Mouse (Mus musculus) spleen, postnatal 10 days (tissue): ENCODE data around the gene Shisa8.
A peak's percentile ranks its signal among the peaks of the same experiment; 100 is the strongest.

ENCODE experiments used
- DNase-seq, 2 experiments: peaks; one replicate each; pipeline ENCODE4 v3.0.0; 2021 to 2022; ENCODE audit warnings: low spot score in 2 of 2

The Shisa8 gene

GRCm38 (mm10) chr15:82223251-82223650 is 10.6 kb upstream of the Shisa8 start:
- DNase-seq: no peak

- no peak for DNase-seq
Measured at GRCm38 (mm10) chr15:82221104-82221860, 8.7 kb upstream of the Shisa8 start.

GRCm38 (mm10) chr15:82220003-82220675 is 7.5 kb upstream of the Shisa8 start:
- DNase-seq: no peak

DNA sequence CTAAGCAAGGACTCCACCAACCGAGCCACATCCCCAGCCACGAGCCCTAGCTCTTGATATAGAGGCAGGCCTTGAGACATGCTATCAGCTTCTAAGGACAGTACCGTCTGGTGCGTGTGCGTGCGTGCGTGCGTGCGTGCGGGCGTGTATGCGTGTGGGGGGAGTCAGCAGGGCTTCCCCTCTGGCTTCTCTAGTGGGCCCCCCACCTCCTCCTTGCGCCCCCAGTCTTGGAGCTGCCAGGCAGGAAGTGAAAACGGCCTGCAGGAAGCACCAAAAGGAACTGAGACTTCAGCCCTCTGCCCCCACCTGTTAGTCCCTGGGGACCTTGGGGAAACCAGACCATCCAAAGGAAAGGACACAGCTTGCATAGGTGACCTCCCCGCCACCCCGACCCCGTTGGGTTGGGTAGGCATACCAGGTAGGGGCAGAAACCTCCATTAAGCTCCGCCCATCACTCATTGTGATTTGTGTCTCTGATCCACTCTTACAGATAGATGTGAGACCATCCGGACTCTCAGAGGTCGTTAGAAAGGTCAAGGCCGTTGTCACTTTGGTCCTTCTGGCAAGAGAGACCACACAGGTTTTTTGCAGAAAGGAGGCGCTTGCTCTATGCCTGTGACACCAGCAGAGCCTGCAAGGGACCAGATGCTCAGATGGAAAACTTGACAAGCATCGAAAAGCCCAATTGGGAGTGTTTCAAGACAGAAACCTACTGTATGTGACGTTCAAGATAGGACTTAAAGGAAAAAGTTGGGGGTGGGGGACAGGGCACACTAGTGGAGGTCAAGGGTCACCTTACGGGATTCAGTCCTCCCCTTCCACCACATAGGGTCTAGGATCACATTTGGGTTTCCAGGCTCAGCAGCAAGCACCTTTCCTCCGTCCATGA is 6.4 kb upstream of the Shisa8 start:
- DNase-seq: peak in 1 of 2 experiments; percentile 78

DNA sequence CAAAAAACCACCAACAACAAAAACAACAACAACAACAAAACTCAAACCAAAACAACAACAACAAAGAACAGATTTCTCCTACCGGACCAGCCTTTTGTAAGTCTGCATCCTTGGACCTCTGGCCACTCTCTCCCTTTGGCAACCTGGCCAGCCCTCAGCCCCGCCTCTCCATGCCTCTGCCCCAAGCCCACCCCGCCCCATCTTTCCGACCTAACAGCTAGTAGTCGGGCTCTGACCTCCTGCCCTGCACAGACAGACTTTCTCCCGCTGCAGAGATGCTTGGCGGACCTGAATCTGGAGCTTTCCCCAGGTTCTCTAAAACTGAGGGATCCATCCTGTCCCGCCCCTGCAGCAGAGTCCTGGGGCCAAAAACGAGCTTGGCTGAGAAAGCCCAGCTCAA is 5.4 kb upstream of the Shisa8 start:
- no peak for DNase-seq

GRCm38 (mm10) chr15:82217039-82217438 is 4.4 kb upstream of the Shisa8 start:
- no peak for DNase-seq

DNA sequence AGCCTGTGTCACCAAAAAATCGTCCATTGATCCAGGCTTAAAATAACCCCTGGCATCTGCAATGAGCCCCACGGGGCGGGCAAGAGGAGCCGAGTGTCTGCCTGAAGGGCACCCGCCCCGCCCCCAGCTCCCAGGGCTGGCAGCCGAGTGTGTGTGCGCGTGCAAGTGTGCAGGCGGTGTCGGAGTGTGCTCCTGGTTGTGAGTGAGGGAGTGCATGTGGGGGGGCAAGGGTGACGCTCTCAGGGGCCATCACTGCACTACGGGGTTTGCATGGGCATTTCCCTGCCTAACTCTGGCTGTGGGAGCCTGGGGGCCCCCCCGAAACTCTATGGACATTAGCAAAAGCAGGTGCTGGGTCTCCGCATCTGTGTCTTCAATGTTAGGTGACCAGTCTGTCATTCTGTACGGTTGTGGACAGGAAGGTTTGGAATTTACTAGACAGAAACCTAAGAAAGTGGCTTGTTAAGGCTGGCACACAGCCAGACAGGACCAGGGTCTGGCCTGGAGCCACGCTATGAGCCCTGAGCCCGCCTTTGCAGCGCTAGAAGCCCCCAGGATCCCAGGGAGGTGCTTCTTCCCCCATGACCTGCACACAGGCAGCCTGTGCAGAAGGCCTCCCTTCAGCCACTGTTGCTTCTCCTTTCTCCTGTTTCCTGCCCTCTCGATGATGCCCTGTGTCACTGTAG is 3.7 kb upstream of the Shisa8 start:
- DNase-seq: no peak

- DNase-seq: no peak
Measured at GRCm38 (mm10) chr15:82215332-82216046, 2.9 kb upstream of the Shisa8 start.

DNA sequence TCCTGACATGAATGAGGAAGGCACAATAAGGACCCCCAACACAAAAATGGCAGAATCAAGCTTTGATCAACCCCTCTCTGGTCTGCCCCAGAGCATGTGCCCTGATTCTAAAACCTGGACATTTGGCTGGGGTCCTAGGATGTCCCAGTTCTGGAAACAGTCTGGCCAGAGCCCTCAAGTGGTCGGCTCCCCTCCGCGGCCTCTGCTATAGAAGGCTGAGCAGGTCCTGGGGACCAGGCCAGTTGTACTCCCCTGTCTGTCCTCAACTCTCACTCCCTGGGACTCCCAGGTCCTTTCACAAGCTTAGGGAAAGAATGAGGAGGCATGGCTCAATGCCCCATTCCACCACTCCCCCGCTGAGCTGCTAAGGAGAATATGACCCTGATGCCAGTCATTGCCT is 607 bp upstream of the Shisa8 start:
- DNase-seq: no peak

GRCm38 (mm10) chr15:82211911-82212751 is 484 bp downstream of the Shisa8 start:
- DNase-seq: no peak

GRCm38 (mm10) chr15:82211281-82211680 is 1.3 kb downstream of the Shisa8 start:
- DNase-seq: no peak

DNA sequence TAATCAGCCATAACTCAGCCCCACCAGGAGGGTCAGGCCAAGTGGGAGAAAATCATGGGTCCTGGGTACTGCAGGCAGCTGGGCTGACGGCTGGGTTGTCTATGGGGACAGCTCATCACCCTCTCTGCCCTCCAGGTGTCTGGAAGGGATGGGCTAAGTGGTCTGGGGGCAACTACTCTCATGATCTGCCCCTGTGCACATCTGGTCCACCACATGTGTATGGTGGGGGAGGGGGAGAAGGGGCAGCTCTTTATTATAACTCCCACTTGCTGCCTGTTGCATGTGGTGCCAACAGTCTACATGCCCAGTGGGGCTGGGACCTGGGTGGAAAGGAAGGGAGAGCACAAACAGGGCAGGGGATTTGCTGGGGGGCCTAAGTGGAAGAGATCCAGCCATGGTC is 1.8 kb downstream of the Shisa8 start:
- no peak for DNase-seq

DNA sequence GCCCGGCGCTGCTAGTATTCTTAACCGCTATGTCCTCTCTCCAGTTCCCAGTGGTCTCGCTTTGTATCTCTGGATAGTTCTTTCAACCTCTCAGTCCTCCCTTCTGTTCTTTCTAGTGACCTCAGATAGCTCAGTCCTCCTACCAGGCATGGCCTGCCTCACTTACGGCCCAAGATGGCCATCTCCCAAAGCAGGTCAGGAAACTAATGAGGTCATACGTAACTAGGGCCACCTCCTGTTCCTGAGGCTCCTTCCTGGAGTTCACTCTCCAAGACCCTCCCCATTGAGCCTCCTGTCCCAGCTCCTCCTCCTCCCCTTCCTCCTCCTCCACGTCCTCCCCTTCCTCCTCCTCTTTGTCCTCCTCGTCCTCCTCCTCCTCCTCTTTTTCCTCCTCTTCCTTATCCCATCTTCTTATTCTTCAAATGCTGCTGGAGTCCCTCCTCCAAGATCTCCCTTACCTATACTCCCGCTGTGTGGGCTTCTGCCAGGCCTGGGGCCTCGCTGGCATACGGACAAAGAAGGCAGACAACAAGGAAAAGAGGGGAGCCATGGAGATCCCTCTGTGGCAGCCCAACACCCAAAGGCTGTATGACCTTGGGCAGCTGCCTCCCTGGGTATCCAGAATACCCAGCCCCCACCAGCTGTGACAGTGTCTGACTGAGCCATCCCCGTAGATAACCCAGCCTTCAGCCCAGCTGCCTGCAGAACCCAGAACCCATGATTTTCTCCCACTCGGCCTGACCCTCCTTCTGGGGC is 3.1 kb downstream of the Shisa8 start:
- DNase-seq: no peak

GRCm38 (mm10) chr15:82208307-82208706 is 4.3 kb downstream of the Shisa8 start:
- no peak for DNase-seq

DNA sequence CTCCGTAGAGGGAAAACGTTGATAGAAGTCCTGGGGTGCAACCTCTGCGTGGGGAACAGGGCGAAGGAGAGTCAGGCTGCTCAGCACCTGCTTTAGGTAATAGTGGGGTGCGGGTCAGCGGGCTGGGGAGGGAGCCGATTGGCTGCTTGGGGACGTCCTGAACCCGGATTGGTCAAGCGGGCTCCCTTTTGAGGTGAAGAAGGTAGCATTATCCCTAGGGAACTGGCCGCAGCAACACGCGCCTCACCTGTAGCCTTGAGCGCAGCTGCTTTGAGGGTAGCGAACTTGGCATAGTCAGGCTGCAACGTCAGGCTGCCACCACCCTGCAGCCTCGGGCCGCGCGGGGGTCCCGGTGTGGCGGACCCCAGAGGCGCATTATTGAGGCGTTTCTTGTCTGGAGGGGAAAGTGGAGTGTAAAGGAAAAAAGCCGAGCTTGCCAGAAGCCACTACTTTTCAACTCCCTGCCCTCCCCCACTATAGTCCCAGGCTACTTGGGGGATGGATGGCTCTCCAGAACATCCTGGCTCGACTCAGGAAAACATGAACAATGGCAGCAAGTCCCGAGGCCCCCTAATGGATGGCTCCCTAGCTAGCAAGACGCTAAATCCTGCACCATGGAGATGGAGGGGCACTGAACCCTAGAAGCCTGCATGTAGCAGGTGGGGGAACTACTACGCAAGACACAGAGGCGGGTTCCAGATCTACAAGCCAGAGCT is 5.0 kb downstream of the Shisa8 start:
- no peak for DNase-seq

GRCm38 (mm10) chr15:82207105-82207459 is 5.5 kb downstream of the Shisa8 start:
- DNase-seq: no peak

- no peak for DNase-seq
Measured at GRCm38 (mm10) chr15:82206365-82207104, 6.1 kb downstream of the Shisa8 start.

GRCm38 (mm10) chr15:82204680-82205371 is 7.8 kb downstream of the Shisa8 start:
- no peak for DNase-seq
